Mouse (Mus musculus) stomach, postnatal 0 days (tissue): ENCODE measurements around the gene Nuak2.

Experiments used
- CTCF ChIP-seq: IDR thresholded peaks from 2 replicates; pipeline ENCODE4 v1.5.1; 2016; ENCODE audit warnings: antibody characterized with exemption, low read depth, mild to moderate bottlenecking, moderate library complexity
- EP300 ChIP-seq: optimal IDR thresholded peaks from 2 replicates; pipeline ENCODE3; 2016; ENCODE audit warnings: antibody characterized with exemption

GRCm38 (mm10) chr1:132315889-132316624 lies at the start of gene Nuak2:
- no peak for TF ChIP-seq CTCF
- TF ChIP-seq EP300 = no peak
